Mouse (Mus musculus) lung, embryonic 16.5 days (tissue): Measurements from ENCODE around the gene Gk. TPM values are rescaled to one million over a fixed set of nuclear protein-coding genes. Genes with fewer than 3 reads are reported as not detected.

Experiments used
- ATAC-seq: fragments of 200-750 bp; cut with Nextera tagmentation; 2 replicates; pipeline ENCODE4 v1.8.0; 2017; ENCODE audit warnings: low read depth, mild to moderate bottlenecking, moderate library complexity
- H3K27ac ChIP-seq: fragments of 300-500 bp; sonication (generic); 2 replicates; pipeline ENCODE4 v1.5.1; 2014; ENCODE audit warnings: mild to moderate bottlenecking, control low read depth, low read length
- H3K27me3 ChIP-seq: fragments of 300-500 bp; sonication (generic); 2 replicates; pipeline ENCODE4 v1.6.1; 2014; ENCODE audit warnings: low read depth, low read length, mixed read lengths; ENCODE audit not compliant: control insufficient read depth, insufficient read depth
- H3K36me3 ChIP-seq: fragments of 300-500 bp; sonication (generic); 2 replicates; pipeline ENCODE4 v1.6.1; 2014; ENCODE audit warnings: low read length; ENCODE audit not compliant: control insufficient read depth, insufficient read depth
- H3K4me1 ChIP-seq: fragments of 300-500 bp; sonication (generic); replicated peaks from 2 replicates; pipeline ENCODE4 v1.6.1; 2014; ENCODE audit warnings: low read length, mixed read lengths; ENCODE audit not compliant: control insufficient read depth, insufficient read depth
- H3K4me2 ChIP-seq: fragments of 300-500 bp; sonication (generic); 2 replicates; pipeline ENCODE4 v1.6.1; 2014; ENCODE audit warnings: low read depth, low read length, control low read depth
- H3K4me3 ChIP-seq: fragments of 300-500 bp; sonication (generic); 2 replicates; pipeline ENCODE4 v1.5.1; 2014; ENCODE audit warnings: mild to moderate bottlenecking, low read length, control low read depth
- H3K9ac ChIP-seq: fragments of 300-500 bp; sonication (generic); 2 replicates; pipeline ENCODE4 v1.6.1; 2014; ENCODE audit warnings: low read length, control low read depth
- H3K9me3 ChIP-seq: fragments of 300-500 bp; sonication (generic); 2 replicates; pipeline ENCODE4 v1.6.1; 2016; ENCODE audit warnings: low read length; ENCODE audit not compliant: control insufficient read depth
- WGBS: fragments of 180-500 bp; shearing (Covaris S2); extraction: QIAGEN DNeasy Blood & Tissue Kit; methylation state at CpG from one replicate; pipeline ENCODE4 v1.1.7; 2014; 5-methylcytosine and 5-hydroxymethylcytosine counted together
- polyA plus RNA-seq: library from polyadenylated mRNA; unstranded; fragments of >200 nt; fragmentation: Nextera tagmentation; extraction: Ambion mirVana; gene quantifications from 2 replicates; pipeline ENCODE4 v1.2.1, GENCODE M21; 2015

The Gk gene
- polyA plus RNA-seq, 1 experiment from 2014 or later: 15.8 TPM

DNA sequence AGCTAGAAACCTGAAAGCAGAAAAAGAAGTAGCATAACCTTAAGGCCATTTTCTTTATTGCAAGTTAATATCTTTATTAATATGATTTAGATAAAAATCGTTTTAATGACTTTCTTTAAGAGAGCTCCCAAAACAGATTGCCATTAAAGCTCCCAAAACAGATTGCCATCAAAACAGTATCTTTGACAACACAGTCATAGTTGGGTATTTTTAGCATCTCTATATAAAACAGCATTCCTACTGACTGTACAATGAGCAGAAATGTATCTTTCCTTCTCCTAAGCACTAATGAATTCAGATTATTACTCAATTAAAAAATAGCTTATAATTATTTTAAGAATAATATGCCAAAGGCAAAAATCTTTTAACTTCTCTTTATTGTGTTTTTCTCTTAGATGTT is 94.5 kb downstream of the Gk start:
- no peak overlapping the region for H3K27ac ChIP-seq
- 46% methylated on average over 1 of the region's 1 CpGs for WGBS

DNA sequence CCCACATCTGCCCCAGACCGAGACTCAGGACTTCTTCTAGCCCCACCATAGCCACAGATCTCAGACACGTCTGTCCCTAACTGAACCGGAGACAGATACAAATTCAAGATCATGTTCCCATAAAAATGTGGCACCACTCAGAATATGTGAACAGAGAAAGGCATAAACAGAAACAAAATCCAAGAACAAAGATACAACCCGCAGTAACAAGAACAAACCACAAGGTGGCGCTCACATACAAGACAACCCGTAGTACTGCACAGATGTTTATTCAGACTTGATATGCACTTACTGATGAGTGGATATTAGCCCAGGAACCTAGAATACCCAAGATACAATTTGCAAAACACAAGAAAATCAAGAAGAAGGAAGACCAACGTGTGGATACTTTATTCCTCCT is 99.8 kb downstream of the Gk start:
- ATAC-seq: no peak; the same call in 1 of the 2 replicates
- WGBS: 12% methylated on average over 7 of the region's 7 CpGs

More for the DNA sequence above, 94.5 kb downstream of the Gk start:
- Histone ChIP-seq H3K4me1 (no peaks in the 10 kb centered on the region), H3K4me2 (no peak overlapping the region), H3K9me3 (no peaks in the 10 kb centered on the region), H3K27me3 (no peaks in the 10 kb centered on the region), H3K4me3 (no peak overlapping the region), H3K36me3 (no peaks in the 10 kb centered on the region), H3K9ac (no peak overlapping the region)
- ATAC-seq: no peak

More for the DNA sequence above, 99.8 kb downstream of the Gk start:
- no peak overlapping the region for H3K27ac ChIP-seq
- no peaks in the 10 kb centered on the region for H3K36me3 ChIP-seq
- no peak overlapping the region for H3K9ac ChIP-seq
- H3K4me1 ChIP-seq: no peaks in the 10 kb centered on the region
- H3K27me3 ChIP-seq: no peaks in the 10 kb centered on the region
- H3K4me2 ChIP-seq: no peak overlapping the region
- H3K4me3 ChIP-seq: no peak overlapping the region
- H3K9me3 ChIP-seq: no peaks in the 10 kb centered on the region

Other genes starting within 250 kb of the Gk start
- 3.9 and 4.0 TPM in 2 replicates for gene Tab3, start 202.8 kb downstream of the Gk start, polyA plus RNA-seq
- 0.30 and 0.35 TPM in 2 replicates for gene 5430427O19Rik, start 93.5 kb upstream of the Gk start, polyA plus RNA-seq